Mouse (Mus musculus): Measurements from ENCODE around the gene Asrgl1. TPM values are rescaled to one million over a fixed set of nuclear protein-coding genes. Genes with fewer than 3 reads are reported as not detected.

The Asrgl1 gene
- polyA plus RNA-seq, 1 experiment from 2014 or later: 19.7 TPM

DNA sequence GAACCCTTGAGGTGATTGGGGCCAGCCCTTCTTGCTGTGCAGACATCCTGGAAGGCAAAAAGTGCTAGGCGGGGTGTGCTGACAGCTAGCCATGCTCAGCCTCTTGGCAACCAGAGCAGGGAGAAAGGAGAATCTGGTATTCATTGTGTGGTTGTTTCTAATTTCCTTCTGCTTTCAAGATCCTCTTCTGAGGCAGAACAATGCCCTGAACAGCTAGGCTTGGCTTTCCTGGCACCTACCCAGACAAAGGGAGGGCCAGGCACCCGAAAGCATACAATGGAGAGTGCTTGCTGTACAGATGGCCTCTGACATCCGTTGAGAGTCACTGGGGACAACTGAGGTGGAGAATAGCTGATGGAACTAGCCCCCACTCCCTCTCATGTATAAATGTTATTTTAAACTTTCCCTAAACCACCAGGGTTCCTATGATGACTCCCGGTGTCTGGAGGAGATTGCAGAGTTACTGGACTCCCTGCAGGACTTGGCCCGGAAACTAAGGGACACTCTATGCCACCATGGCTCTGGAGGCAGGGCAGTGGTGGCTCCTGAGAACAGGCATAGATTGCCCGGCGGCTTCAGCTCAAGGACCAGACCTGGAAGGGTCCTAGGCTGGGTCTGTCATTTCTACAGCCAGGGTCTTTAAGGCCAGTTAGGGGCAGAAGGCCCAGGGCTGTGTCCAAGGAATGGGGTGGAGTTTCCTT is 63.8 kb downstream of the Asrgl1 start:
- Histone ChIP-seq H3K27me3 (ENCODE audit: control insufficient read depth, insufficient read depth, low read length) (no peaks in the 10 kb centered on the region), H3K27ac (replicated peaks; ENCODE audit: low read depth, low read length) (0 out of 2 replicates have a peak overlapping the region, but pooled peaks have one; percentile 14), H3K4me2 (ENCODE audit: low read depth, severe bottlenecking) (no peak overlapping the region), H3K9me3 (ENCODE audit: control insufficient read depth, low read length) (no peaks in the 10 kb centered on the region), H3K36me3 (ENCODE audit: control insufficient read depth, insufficient read depth, low read length) (no peaks in the 10 kb centered on the region), H3K4me1 (ENCODE audit: control insufficient read depth, insufficient read depth, low read length) (no peaks in the 10 kb centered on the region), H3K4me3 (ENCODE audit: low read depth, low read length) (no peak overlapping the region), H3K9ac (ENCODE audit: low read length) (no peak overlapping the region)
- ATAC-seq (ENCODE audit: insufficient number of reproducible peaks, low FRiP score, low TSS enrichment, low read depth): no peak
- no peak for DNase-seq (ENCODE audit: low spot score)
- WGBS: 80% methylated on average over 7 of the region's 7 CpGs

DNA sequence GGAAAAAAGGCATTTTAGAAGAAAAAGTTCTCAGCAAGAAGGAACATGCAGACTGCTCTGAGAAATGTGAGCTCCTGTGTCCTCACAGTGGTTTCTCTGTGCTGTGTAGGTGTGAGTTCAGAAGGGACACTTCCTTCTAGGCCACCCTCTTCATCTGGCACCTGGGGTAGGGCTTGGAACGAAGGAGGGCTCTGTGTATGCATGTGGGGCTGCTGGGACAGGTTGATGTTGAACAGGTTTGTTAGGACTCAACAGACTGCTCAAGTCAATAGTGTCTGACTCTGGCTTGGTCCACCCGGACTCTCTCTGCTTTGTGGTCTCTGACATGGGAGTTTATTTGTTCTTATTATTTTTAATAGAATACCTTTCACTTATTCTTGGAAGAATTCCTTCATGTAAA is 65.1 kb downstream of the Asrgl1 start:
- DNase-seq (ENCODE audit: low spot score) (no peak), ATAC-seq (ENCODE audit: insufficient number of reproducible peaks, low FRiP score, low TSS enrichment, low read depth) (no peak)
- Histone ChIP-seq H3K9me3 (ENCODE audit: control insufficient read depth, low read length) (no peaks in the 10 kb centered on the region), H3K4me1 (ENCODE audit: control insufficient read depth, insufficient read depth, low read length) (0 out of 2 replicates have a peak, but pooled peaks cover 4% of the 10 kb centered on the region), H3K27ac (replicated peaks; ENCODE audit: low read depth, low read length) (no peak overlapping the region), H3K4me3 (ENCODE audit: low read depth, low read length) (no peak overlapping the region), H3K9ac (ENCODE audit: low read length) (no peak overlapping the region), H3K4me2 (ENCODE audit: low read depth, severe bottlenecking) (no peak overlapping the region), H3K36me3 (ENCODE audit: control insufficient read depth, insufficient read depth, low read length) (no peaks in the 10 kb centered on the region), H3K27me3 (ENCODE audit: control insufficient read depth, insufficient read depth, low read length) (no peaks in the 10 kb centered on the region)
- 69% methylated on average over 2 of the region's 2 CpGs for WGBS

DNA sequence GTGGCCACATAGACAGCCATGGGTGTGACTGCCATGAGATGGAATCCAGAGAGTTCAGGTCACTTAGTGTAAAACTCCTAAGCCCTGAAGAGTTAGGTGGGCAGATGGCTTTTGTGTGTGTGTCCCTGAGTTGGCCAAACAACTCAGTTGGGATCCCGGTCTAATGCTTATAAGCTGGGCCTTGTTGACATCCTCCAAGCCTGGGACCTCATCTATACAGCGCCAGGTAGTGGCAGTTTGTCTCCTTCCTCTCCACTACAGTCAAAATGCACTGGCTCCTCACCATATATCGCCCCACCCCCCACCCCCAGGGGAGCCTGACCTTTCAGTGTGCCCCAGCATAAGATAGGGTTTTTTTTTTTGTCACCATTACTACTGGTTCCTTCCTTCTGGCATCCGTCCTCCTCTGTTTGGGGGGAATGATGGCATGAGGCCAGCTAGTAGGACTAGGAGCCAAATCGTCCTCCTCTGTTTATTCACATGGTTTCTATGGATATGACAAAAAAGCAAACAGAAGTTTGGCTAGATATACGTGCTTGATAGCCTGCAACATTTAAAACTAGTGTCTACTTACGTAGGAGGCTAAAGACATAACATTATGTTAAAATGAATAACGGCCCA is 65.6 kb downstream of the Asrgl1 start:
- Histone ChIP-seq H3K4me3 (ENCODE audit: low read depth, low read length) (no peak overlapping the region), H3K27ac (replicated peaks; ENCODE audit: low read depth, low read length) (no peak overlapping the region), H3K4me1 (ENCODE audit: control insufficient read depth, insufficient read depth, low read length) (0 out of 2 replicates have a peak, but pooled peaks cover 4% of the 10 kb centered on the region), H3K27me3 (ENCODE audit: control insufficient read depth, insufficient read depth, low read length) (no peaks in the 10 kb centered on the region), H3K36me3 (ENCODE audit: control insufficient read depth, insufficient read depth, low read length) (no peaks in the 10 kb centered on the region), H3K9ac (ENCODE audit: low read length) (no peak overlapping the region), H3K9me3 (ENCODE audit: control insufficient read depth, low read length) (no peaks in the 10 kb centered on the region), H3K4me2 (ENCODE audit: low read depth, severe bottlenecking) (no peak overlapping the region)
- ATAC-seq (ENCODE audit: insufficient number of reproducible peaks, low FRiP score, low TSS enrichment, low read depth): no peak
- 78% methylated on average over 8 of the region's 8 CpGs for WGBS
- no peak for DNase-seq (ENCODE audit: low spot score)

DNA sequence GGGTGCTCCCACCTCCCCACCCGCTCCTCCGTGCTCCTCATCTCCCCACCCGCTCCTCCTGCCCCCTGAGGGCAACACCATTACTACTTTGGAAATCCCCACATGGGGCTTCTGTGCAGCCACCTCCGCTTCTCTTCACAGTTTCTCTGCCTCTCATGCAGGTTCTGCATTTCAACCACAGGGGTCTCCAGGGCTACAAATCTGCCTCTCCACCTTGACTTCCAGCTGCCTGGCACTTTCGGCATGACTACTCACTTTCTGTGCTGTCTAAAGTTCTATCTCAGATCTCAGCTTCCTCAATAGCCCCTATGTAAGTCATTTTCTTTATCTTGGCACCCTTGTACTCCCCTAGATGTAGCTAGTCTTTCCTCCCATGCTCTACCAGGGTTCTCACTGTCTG is 68.1 kb downstream of the Asrgl1 start:
- Histone ChIP-seq H3K4me1 (ENCODE audit: control insufficient read depth, insufficient read depth, low read length) (0 out of 2 replicates have a peak, but pooled peaks cover 4% of the 10 kb centered on the region), H3K9ac (ENCODE audit: low read length) (no peak overlapping the region), H3K36me3 (ENCODE audit: control insufficient read depth, insufficient read depth, low read length) (no peaks in the 10 kb centered on the region), H3K27ac (replicated peaks; ENCODE audit: low read depth, low read length) (no peak overlapping the region), H3K4me3 (ENCODE audit: low read depth, low read length) (no peak overlapping the region), H3K4me2 (ENCODE audit: low read depth, severe bottlenecking) (no peak overlapping the region), H3K27me3 (ENCODE audit: control insufficient read depth, insufficient read depth, low read length) (no peaks in the 10 kb centered on the region), H3K9me3 (ENCODE audit: control insufficient read depth, low read length) (no peaks in the 10 kb centered on the region)
- ATAC-seq (ENCODE audit: insufficient number of reproducible peaks, low FRiP score, low TSS enrichment, low read depth) (no peak), DNase-seq (ENCODE audit: low spot score) (no peak)
- 74% methylated on average over 5 of the region's 5 CpGs for WGBS

DNA sequence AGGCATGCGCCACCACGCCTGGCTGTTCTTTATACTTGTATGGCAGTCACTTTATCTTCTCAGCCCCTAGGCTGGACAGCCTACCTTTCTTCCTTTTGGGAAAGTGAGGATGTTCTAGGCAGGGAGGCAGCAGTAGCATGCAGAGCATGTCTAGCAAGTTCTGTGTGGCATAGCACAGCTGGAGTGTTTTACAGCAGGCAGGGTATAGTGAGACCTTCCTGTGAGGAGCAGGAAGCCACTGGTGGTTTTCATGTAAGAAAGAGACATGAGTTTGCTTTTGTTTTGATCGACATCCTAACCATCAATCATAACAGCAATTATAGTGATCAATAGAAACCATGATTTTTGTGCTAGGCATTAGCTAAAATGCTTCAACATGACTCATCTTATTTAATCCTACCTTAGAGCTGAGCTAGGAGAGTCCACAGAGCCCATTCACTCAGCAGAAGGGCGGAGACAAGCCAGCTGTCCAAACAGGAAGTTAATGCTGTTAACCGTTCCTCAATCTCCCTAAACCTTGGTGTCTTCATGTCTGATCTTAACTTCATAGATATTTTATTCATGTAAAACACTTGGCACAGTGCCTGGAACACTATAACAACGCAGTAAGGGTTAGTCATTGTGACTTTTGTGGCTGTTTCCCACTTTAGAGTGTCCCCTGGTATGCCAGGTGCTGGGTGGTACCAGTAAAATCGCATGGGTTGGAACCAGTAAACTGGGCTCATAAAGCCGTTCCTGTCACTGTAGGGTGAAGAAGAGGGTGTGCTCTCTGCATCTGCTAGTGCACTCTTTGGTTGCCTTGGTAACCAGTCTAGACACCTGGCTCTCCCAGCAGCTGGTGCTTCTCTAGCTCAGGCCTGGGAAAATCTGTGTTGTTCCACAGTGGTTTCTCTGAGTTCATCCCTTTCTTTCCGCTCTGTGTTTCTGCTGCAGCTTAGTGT is 69.5 kb downstream of the Asrgl1 start:
- WGBS: 67% methylated on average over 9 of the region's 9 CpGs
- ATAC-seq (ENCODE audit: insufficient number of reproducible peaks, low FRiP score, low TSS enrichment, low read depth) (peak; percentile 39; the same call in 1 of the 2 replicates), DNase-seq (ENCODE audit: low spot score) (peak; percentile 36)
- Histone ChIP-seq H3K4me3 (ENCODE audit: low read depth, low read length) (no peak overlapping the region), H3K9ac (ENCODE audit: low read length) (no peak overlapping the region), H3K27me3 (ENCODE audit: control insufficient read depth, insufficient read depth, low read length) (no peaks in the 10 kb centered on the region), H3K36me3 (ENCODE audit: control insufficient read depth, insufficient read depth, low read length) (no peaks in the 10 kb centered on the region), H3K4me2 (ENCODE audit: low read depth, severe bottlenecking) (no peak overlapping the region), H3K9me3 (ENCODE audit: control insufficient read depth, low read length) (no peaks in the 10 kb centered on the region), H3K4me1 (ENCODE audit: control insufficient read depth, insufficient read depth, low read length) (0 out of 2 replicates have a peak, but pooled peaks cover 4% of the 10 kb centered on the region), H3K27ac (replicated peaks; ENCODE audit: low read depth, low read length) (no peak overlapping the region)

DNA sequence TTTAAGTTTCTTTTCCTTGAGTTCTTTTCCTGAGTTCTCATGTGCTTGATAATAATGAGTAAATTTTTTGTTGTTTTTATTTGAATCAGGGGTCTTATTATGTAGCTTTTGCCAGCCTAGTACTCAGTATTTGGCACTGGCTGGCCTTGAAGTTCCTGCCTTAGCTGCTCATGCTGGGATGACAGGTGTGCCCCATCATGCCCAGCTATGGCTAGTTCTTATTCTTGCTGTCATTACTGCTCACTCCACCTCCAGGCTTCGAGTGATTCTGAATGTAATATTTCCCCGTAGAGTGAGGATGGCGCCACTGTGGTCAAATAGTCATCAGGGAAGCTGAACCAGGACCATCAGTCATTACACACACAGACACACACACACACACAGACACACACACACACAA is 71.6 kb downstream of the Asrgl1 start:
- H3K9me3 ChIP-seq (ENCODE audit: control insufficient read depth, low read length): no peaks in the 10 kb centered on the region
- H3K4me3 ChIP-seq (ENCODE audit: low read depth, low read length): no peak overlapping the region
- ATAC-seq (ENCODE audit: insufficient number of reproducible peaks, low FRiP score, low TSS enrichment, low read depth): no peak
- H3K27ac ChIP-seq (replicated peaks; ENCODE audit: low read depth, low read length): no peak overlapping the region
- H3K27me3 ChIP-seq (ENCODE audit: control insufficient read depth, insufficient read depth, low read length): no peaks in the 10 kb centered on the region
- no peak for DNase-seq (ENCODE audit: low spot score)
- H3K4me1 ChIP-seq (ENCODE audit: control insufficient read depth, insufficient read depth, low read length): 0 out of 2 replicates have a peak, but pooled peaks cover 4% of the 10 kb centered on the region
- WGBS: 89% methylated on average over 3 of the region's 3 CpGs
- H3K36me3 ChIP-seq (ENCODE audit: control insufficient read depth, insufficient read depth, low read length): no peaks in the 10 kb centered on the region
- no peak overlapping the region for H3K9ac ChIP-seq (ENCODE audit: low read length)
- H3K4me2 ChIP-seq (ENCODE audit: low read depth, severe bottlenecking): no peak overlapping the region

DNA sequence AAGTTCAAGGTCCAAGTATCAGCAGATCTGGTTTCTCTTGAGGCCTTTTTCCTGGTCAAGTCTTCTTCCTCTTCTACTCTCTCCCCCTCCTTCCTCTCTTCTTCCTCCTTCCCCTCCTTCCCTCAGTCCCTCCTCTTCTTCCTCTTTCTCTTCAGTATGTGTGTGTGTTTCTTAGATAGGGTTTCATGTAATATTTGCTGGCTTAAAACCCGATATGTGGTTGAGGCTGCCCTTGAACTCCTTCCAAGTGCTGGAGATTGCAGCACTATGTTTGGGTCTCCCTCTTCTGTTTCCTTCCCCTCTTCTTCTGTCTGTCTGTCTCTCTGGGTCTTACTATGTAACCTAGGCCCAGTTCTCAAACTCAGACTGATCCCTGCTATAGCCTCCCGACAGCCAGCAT is 72.6 kb downstream of the Asrgl1 start:
- ATAC-seq (ENCODE audit: insufficient number of reproducible peaks, low FRiP score, low TSS enrichment, low read depth): no peak
- H3K36me3 ChIP-seq (ENCODE audit: control insufficient read depth, insufficient read depth, low read length): no peaks in the 10 kb centered on the region
- H3K9ac ChIP-seq (ENCODE audit: low read length): no peak overlapping the region
- no peak overlapping the region for H3K4me3 ChIP-seq (ENCODE audit: low read depth, low read length)
- DNase-seq (ENCODE audit: low spot score): no peak
- H3K27me3 ChIP-seq (ENCODE audit: control insufficient read depth, insufficient read depth, low read length): no peaks in the 10 kb centered on the region
- 0 out of 2 replicates have a peak, but pooled peaks cover 4% of the 10 kb centered on the region for H3K4me1 ChIP-seq (ENCODE audit: control insufficient read depth, insufficient read depth, low read length)
- no peak overlapping the region for H3K27ac ChIP-seq (replicated peaks; ENCODE audit: low read depth, low read length)
- H3K9me3 ChIP-seq (ENCODE audit: control insufficient read depth, low read length): no peaks in the 10 kb centered on the region
- 84% methylated on average over 2 of the region's 2 CpGs for WGBS
- no peak overlapping the region for H3K4me2 ChIP-seq (ENCODE audit: low read depth, severe bottlenecking)

DNA sequence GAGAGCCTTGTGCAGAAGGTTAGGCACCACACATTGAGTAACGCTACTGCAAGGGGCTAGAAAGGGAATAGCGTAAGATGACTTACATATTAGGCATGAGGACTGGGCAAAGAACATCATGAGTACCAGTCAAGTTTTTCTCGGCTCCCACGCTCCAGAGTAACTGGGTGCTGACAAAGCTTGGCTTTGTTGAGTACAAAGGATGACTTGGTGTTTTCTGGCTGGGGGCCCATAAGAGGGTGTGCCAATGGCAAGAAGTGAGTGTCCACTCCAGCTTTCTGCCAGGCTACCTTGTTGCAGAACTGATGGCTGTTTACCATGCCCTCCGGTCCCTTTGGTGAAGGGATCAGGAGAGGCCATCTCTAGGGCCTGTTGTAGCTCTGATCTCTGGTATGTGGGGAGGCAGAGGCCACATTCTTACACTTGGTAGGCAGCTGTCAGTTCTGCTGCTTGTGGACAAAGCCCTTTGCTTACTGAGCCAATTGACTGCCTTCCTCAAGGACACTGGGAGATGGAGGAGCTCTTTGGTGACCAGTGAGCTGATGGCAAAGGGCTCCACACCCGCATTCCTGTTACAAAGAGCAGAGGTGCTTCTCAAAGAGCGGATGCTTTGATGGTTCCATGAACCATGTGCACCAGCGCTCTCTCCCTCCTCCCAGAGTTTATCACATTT is 74.1 kb downstream of the Asrgl1 start:
- no peak overlapping the region for H3K4me3 ChIP-seq (ENCODE audit: low read depth, low read length)
- no peak overlapping the region for H3K4me2 ChIP-seq (ENCODE audit: low read depth, severe bottlenecking)
- ATAC-seq (ENCODE audit: insufficient number of reproducible peaks, low FRiP score, low TSS enrichment, low read depth) (no peak), DNase-seq (ENCODE audit: low spot score) (no peak)
- H3K36me3 ChIP-seq (ENCODE audit: control insufficient read depth, insufficient read depth, low read length): no peaks in the 10 kb centered on the region
- no peak overlapping the region for H3K27ac ChIP-seq (replicated peaks; ENCODE audit: low read depth, low read length)
- no peaks in the 10 kb centered on the region for H3K9me3 ChIP-seq (ENCODE audit: control insufficient read depth, low read length)
- H3K27me3 ChIP-seq (ENCODE audit: control insufficient read depth, insufficient read depth, low read length): no peaks in the 10 kb centered on the region
- no peak overlapping the region for H3K9ac ChIP-seq (ENCODE audit: low read length)
- 94% methylated on average over 8 of the region's 8 CpGs for WGBS
- 0 out of 2 replicates have a peak, but pooled peaks cover 3% of the 10 kb centered on the region for H3K4me1 ChIP-seq (ENCODE audit: control insufficient read depth, insufficient read depth, low read length)
